Mouse (Mus musculus) cerebellum, adult 2 months (tissue): ENCODE measurements around the gene Bhlhe40.

ENCODE experiments used
- CTCF ChIP-seq: fragments of 200-500 bp; IDR thresholded peaks from 2 replicates; pipeline ENCODE4 v1.5.1; 2011; ENCODE audit warnings: low read depth, mild to moderate bottlenecking, control low read depth, low read length, moderate library complexity, borderline replicate concordance; ENCODE audit not compliant: insufficient read depth
- POLR2A ChIP-seq: fragments of 200-500 bp; IDR thresholded peaks from 2 replicates; pipeline ENCODE4 v1.6.1; 2011; ENCODE audit warnings: low read length, control low read depth, borderline replicate concordance; ENCODE audit not compliant: insufficient read depth

DNA sequence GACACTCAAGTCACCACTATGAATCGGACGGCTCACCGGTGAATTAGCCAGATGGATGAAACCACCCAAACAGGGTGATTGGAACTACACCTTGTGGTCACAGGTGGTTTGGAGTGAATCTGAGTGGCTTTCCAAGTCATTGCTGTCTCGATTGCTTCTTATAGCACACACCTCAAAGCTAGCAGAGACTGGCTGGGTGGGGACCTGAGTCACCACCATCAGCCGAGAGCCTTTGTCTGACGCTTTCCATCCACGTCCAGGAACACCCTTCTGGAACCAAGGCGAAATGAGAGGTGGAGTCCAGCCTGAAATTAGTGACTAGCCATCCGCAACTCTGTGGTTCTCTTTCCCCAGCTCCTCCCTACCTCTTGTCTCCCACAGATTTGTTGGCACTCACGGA is 36.9 kb downstream of the Bhlhe40 start:
- TF ChIP-seq CTCF (no peak), POLR2A (no peak)
